Mouse (Mus musculus) neural tube, embryonic 11.5 days (tissue): ENCODE data around the gene Tmem106b. TPM values are rescaled to one million over a fixed set of nuclear protein-coding genes. Genes with fewer than 3 reads are reported as not detected.

Experiments
- ATAC-seq: fragments of 200-750 bp; cut with Nextera tagmentation; 2 replicates; pipeline ENCODE4 v1.8.0; 2017; ENCODE audit warnings: moderate number of reproducible peaks, mild to moderate bottlenecking, moderate TSS enrichment, moderate library complexity; ENCODE audit not compliant: insufficient read depth, low FRiP score, low TSS enrichment
- DNase-seq: peaks from one replicate; pipeline ENCODE4 v3.0.0-alpha.2; 2015; ENCODE audit warnings: low spot score
- H3K27ac ChIP-seq: fragments of 300-500 bp; sonication (generic); 2 replicates; pipeline ENCODE4 v1.5.1; 2014; ENCODE audit warnings: low read depth, mild to moderate bottlenecking, low read length
- H3K27me3 ChIP-seq: fragments of 300-500 bp; sonication (generic); 2 replicates; pipeline ENCODE4 v1.6.1; 2014; ENCODE audit warnings: mild to moderate bottlenecking, low read length, mixed read lengths; ENCODE audit not compliant: control insufficient read depth, insufficient read depth
- H3K36me3 ChIP-seq: fragments of 300-500 bp; sonication (generic); 2 replicates; pipeline ENCODE4 v1.6.1; 2014; ENCODE audit warnings: mild to moderate bottlenecking, low read length, moderate library complexity, mixed read lengths; ENCODE audit not compliant: control insufficient read depth, insufficient read depth
- H3K4me1 ChIP-seq: fragments of 300-500 bp; sonication (generic); 2 replicates; pipeline ENCODE4 v1.6.1; 2014; ENCODE audit warnings: low read length, mixed read lengths; ENCODE audit not compliant: control insufficient read depth, insufficient read depth
- H3K4me2 ChIP-seq: fragments of 300-500 bp; sonication (generic); 2 replicates; pipeline ENCODE4 v1.6.1; 2014; ENCODE audit warnings: low read depth, mild to moderate bottlenecking, moderate library complexity
- H3K4me3 ChIP-seq: fragments of 300-500 bp; sonication (generic); 2 replicates; pipeline ENCODE4 v1.5.1; 2014; ENCODE audit warnings: low read depth, low read length
- H3K9ac ChIP-seq: fragments of 300-500 bp; sonication (generic); 2 replicates; pipeline ENCODE4 v1.6.1; 2014; ENCODE audit warnings: mild to moderate bottlenecking, low read length
- H3K9me3 ChIP-seq: fragments of 300-500 bp; sonication (generic); 2 replicates; pipeline ENCODE4 v1.6.1; 2016; ENCODE audit warnings: low read length; ENCODE audit not compliant: control insufficient read depth
- WGBS: fragments of 180-500 bp; shearing (Covaris S2); extraction: QIAGEN DNeasy Blood & Tissue Kit; methylation state at CpG from one replicate; pipeline ENCODE4 v1.1.7; 2014; 5-methylcytosine and 5-hydroxymethylcytosine counted together
- polyA plus RNA-seq: library from polyadenylated mRNA; unstranded; fragments of >200 nt; fragmentation: Nextera tagmentation; extraction: Ambion mirVana; gene quantifications from 2 replicates; pipeline ENCODE4 v1.2.1, GENCODE M21; 2014

Tmem106b gene
- polyA plus RNA-seq: 34.0 and 34.4 TPM in 2 replicates

DNA sequence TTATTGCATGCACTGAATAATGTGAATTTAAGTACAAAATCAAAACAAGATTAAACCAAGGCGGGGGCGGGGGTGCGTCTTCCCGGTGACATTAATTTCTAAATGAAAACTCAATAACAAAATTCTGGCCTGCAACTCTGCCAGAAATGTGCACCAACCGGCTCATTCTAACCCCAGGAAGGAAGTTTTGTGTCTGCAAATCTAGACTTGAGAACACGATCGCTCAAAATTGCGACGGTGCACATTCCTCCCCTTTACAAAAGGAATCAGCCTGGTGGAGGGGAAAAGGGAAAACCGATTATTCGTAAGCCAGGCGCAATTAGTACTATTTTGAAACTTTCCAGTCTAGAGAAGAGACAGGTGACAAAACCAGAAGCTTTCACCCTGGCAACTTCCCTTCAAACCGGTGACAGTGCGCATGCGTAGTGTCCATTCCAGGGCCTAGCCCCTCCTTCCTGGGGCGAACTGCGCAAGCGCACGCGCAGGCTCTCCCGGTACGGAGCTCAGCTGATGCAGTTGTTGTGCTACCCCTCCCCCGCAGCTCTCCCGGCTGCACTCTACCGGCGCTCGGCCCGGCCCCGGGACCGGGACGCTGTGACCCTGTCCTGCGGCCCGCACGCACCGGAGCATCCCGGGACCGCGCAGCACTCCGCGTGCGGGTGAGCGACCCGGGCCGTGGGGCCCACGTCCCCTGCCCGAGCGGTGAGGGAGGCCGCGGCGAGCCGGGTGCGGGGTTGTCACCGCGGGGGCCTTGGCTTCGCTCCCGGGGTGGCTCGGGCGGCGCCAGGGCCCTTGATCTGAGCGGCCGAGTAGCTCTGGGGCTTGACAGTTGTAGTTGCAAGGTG lies at the start of gene Tmem106b:
Gene Tmem106b, plus strand, starts transcription at position 458 of the 845 bp plus-strand sequence.
- 4% methylated on average over 60 of the region's 61 CpGs for WGBS
- no peaks in the 10 kb centered on the region for H3K9me3 ChIP-seq
- DNase-seq (peak; percentile 97), ATAC-seq (peak; percentile 99)
- 0 out of 2 replicates have a peak within 1 kb of the TSS, but pooled peaks have one; percentile 5 for H3K27ac ChIP-seq
- H3K27me3 ChIP-seq: no peaks in the 10 kb centered on the region
- H3K4me2 ChIP-seq: peak within 1 kb of the TSS; percentile 51
- 0 out of 2 replicates have a peak, but pooled peaks cover 3% of the 10 kb centered on the region for H3K4me1 ChIP-seq
- peak within 1 kb of the TSS; percentile 66 for H3K4me3 ChIP-seq
- peak within 1 kb of the TSS; percentile 94 for H3K9ac ChIP-seq
- H3K36me3 ChIP-seq: no peaks in the 10 kb centered on the region; the same call in 1 of the 2 replicates

DNA sequence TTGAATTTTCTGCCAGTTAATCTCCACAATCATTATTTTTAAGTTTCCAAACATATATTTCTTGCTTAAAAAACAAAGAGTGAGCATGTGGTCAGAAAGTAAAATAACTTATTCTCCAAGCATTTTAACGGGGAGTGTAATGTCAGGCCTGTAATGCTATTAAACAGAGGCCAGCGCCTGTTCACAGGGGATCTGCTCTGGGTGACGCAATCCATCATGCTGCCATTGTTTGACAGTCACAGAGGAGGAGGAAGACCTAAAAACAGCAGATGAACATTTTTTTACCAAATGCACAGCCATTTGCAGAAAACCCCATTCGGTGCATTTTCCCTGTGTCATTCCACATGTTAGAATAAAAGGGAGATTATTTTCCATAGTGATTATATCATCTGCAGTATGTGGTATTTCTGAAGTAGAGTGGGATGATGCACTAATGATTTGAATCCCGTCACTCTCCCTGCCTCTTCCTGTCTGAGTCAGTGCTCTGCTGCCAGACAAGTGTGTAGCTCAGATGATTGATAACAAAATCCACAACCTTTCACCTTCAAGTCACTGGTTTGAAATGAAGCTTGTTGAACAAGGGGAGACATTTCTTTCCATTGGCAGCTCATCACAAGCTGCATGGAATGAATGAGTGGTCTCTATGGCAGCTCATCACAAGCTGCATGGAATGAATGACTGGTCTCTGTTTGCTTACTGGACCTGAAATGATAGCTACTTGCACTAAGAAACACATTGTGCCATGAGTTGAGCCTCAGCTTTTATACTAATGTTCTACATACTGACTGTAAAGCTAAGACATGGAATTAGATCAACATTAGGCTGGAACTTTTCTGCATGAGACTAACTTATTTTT lies 48.1 kb upstream of the Tmem106b start:
- Histone ChIP-seq H3K4me2 (no peak overlapping the region), H3K4me1 (no peaks in the 10 kb centered on the region; the same call in 1 of the 2 replicates), H3K9me3 (no peaks in the 10 kb centered on the region), H3K4me3 (no peak overlapping the region), H3K9ac (no peak overlapping the region), H3K27me3 (no peaks in the 10 kb centered on the region), H3K36me3 (no peaks in the 10 kb centered on the region), H3K27ac (no peak overlapping the region)
- DNase-seq (peak; percentile 20), ATAC-seq (peak; percentile 63; the same call in 1 of the 2 replicates)
- 33% methylated on average over 5 of the region's 5 CpGs for WGBS

DNA sequence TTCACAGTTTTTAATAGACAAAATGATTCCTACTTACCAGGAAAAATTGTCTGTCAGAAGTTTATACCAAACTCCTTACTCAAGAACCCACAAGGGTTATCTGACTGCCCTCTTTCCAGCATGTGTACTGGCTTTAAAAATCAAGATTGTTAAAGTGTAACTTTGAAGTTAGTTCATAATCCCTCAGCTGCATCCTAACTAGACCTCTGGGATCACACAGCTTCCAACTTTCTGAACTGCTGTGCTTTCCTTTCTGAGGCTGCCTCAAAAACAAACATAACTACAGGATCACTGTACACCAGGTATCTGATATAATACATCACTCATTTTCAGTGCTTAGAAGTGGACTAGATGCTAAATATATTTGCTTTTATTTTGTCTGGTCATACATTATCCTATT lies 39.0 kb upstream of the Tmem106b start:
- Histone ChIP-seq H3K27ac (no peak overlapping the region), H3K36me3 (no peaks in the 10 kb centered on the region), H3K9ac (no peak overlapping the region), H3K27me3 (no peaks in the 10 kb centered on the region), H3K9me3 (no peaks in the 10 kb centered on the region), H3K4me3 (no peak overlapping the region), H3K4me1 (no peaks in the 10 kb centered on the region), H3K4me2 (no peak overlapping the region)
- DNase-seq: no peak
- no peak for ATAC-seq

DNA sequence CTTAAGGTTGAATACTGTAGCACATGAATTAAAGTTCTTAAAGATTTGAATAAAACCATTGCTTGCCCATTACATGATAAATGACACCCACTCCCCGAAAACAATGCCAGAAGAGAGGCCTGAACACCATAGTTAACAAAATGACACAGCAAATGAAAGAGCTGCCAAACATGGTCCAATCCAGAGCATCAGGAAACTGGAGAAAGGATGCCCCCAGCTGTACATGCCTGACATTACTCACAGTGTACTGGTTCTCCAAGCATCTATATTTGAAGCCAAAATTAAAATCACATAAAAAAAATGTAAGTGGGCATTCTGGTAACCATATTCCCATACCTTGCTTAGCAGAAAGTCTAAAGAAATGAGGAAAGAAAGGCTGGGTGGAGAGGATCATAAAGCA lies 38.6 kb upstream of the Tmem106b start:
- Histone ChIP-seq H3K36me3 (no peaks in the 10 kb centered on the region), H3K27me3 (no peaks in the 10 kb centered on the region), H3K4me3 (no peak overlapping the region), H3K9me3 (no peaks in the 10 kb centered on the region), H3K4me1 (no peaks in the 10 kb centered on the region), H3K27ac (no peak overlapping the region), H3K4me2 (no peak overlapping the region), H3K9ac (no peak overlapping the region)
- peak; percentile 13 for DNase-seq
- WGBS: 64% methylated on average over 1 of the region's 1 CpGs
- no peak for ATAC-seq

DNA sequence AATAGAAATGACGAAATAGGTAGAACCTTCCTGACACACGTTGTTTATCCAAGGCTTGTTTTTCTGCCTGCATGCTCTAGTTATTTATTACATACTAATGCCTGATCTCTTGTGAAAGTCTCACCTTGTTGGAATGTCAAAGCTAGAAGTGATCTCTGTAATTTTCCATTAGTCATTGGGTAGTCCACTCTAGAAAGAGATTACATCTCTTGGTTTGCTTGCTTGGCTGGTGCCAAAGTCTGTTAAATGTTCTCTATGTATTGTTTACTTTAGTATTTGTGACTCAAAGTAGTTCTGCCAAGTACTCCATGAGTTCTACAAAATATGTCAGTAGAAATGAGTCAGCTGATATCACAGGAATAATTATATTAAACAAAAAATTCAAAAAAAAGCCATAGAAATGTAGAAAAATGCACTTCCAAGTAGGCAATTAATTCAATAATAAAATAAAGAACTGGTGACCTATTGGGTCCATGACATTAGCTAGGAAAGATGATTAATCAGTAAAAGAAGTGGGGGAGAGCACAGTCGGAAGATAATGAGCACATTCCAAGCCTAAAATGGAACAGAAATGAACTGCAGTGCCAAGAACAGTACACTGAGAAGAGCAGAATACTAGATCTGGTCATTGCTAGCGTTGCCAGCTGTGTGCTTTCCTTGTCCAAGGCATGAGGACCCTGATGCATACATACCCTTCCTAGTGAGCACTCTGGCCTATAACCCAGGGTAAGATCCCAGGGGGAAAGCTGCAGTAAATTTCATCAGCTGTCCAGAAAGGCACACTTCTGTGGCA lies 17.0 kb upstream of the Tmem106b start:
- no peak overlapping the region for H3K9ac ChIP-seq
- no peaks in the 10 kb centered on the region for H3K4me1 ChIP-seq
- no peak for ATAC-seq
- H3K4me3 ChIP-seq: no peak overlapping the region
- WGBS: 84% methylated on average over 4 of the region's 4 CpGs
- H3K27me3 ChIP-seq: no peaks in the 10 kb centered on the region
- H3K4me2 ChIP-seq: no peak overlapping the region
- DNase-seq: no peak
- H3K36me3 ChIP-seq: no peaks in the 10 kb centered on the region
- H3K27ac ChIP-seq: no peak overlapping the region
- H3K9me3 ChIP-seq: no peaks in the 10 kb centered on the region

DNA sequence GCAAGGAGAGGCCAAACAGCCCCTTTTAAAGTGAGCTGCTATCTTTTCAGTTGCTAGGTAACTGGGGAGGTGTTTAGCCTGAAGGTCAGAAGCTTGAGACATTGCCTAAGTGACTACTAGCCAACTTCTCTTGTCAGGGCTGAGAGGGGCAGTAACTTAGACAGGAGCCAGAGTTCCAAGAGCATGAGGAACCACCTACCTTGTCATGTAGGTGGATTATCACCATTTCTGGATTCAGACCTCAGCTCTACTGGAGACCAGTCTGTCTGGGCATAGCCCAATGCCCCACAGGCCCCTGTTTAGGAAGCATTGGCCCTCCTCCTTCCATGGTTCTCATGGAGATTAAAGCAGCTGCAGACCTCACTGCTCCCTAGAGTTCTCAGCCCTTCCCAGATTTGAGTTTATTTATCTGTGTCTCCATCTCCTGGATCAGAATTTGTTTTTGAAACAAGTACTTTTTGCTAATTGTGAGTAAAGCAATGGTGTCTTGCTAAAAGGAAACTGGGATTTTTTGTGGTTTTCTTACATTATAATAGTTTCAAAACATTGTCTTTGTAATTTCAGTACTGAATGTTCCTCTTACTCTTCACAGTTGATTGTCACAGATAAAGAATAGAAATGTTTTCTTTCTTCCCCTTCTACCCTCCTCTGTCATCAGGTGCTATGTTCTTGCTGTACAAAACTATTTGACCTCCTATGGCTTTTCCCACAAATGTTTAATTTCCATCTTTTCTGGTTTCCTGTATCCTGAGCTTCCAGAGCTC lies 8.1 kb upstream of the Tmem106b start:
- DNase-seq: no peak
- Histone ChIP-seq H3K4me3 (no peak overlapping the region), H3K36me3 (no peaks in the 10 kb centered on the region), H3K9ac (no peak overlapping the region), H3K4me1 (no peaks in the 10 kb centered on the region), H3K27ac (no peak overlapping the region), H3K9me3 (no peaks in the 10 kb centered on the region), H3K4me2 (no peak overlapping the region), H3K27me3 (no peaks in the 10 kb centered on the region)
- ATAC-seq: no peak

DNA sequence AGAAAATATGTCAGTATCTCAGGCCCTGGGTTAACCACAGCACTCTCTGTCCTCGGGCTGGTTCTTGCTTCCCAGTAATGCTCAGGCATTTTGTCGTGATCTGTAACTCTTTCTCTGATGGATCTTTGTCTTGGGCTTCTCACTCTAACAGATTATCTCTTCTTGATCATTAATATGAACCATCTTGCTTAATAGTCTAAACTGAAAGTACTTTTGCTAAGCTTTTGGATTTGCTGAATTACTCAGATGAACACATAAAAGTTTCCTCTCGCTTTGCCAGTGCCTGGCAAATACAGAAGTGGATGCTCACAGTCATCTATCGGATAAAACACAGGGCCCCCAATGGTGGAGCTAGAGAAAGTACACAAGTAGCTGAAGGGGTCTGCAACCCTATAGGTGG lies 7.5 kb upstream of the Tmem106b start:
- H3K27ac ChIP-seq: no peak overlapping the region
- no peak overlapping the region for H3K4me3 ChIP-seq
- no peaks in the 10 kb centered on the region for H3K27me3 ChIP-seq
- no peak for ATAC-seq
- H3K4me1 ChIP-seq: no peaks in the 10 kb centered on the region
- H3K4me2 ChIP-seq: no peak overlapping the region
- DNase-seq: no peak
- H3K9me3 ChIP-seq: no peaks in the 10 kb centered on the region
- WGBS: 86% methylated on average over 4 of the region's 4 CpGs
- H3K9ac ChIP-seq: no peak overlapping the region
- no peaks in the 10 kb centered on the region for H3K36me3 ChIP-seq
